Mouse (Mus musculus) B cell, adult 67 days (primary cell): Measurements from ENCODE around the gene Mta3. TPM values are rescaled to one million over a fixed set of nuclear protein-coding genes. Genes with fewer than 3 reads are reported as not detected.

Experiments used
- total RNA-seq, 2 experiments: library from RNA; stranded (reverse); gene quantifications; 4 replicates each; pipeline ENCODE4 v1.2.4; 2023

Mta3 gene
- 100 to 1,000 TPM; 116 to 135 TPM for total RNA-seq

GRCm38 (mm10) chr17:83706116-83706593 is at the start of gene Mta3:
Gene Mta3 (plus strand): TSS chr17:83706163.

GRCm38 (mm10) chr17:83847815-83848214 is 141.9 kb downstream of the Mta3 start, which contains the start of gene Haao:
Gene Haao (minus strand): TSS chr17:83847963.

Other genes with a start within 250 kb of the Mta3 start
- gene Cox7a2l, start 188.8 kb upstream of the Mta3 start, total RNA-seq, result 100 to 1,000 TPM; 215 to 217 TPM
- not detected for gene Kcng3, start 74.3 kb upstream of the Mta3 start, total RNA-seq
- 100 to 1,000 TPM; 158 to 237 TPM for gene Haao, start 141.8 kb downstream of the Mta3 start, total RNA-seq